Mouse (Mus musculus) thymus, adult 2 months (tissue): Measurements from ENCODE around the gene Dock1.

Source experiments
- CTCF ChIP-seq: fragments of 200-500 bp; IDR thresholded peaks from 2 replicates; pipeline ENCODE4 v1.5.1; 2012; ENCODE audit warnings: mild to moderate bottlenecking, control low read depth, low read length, moderate library complexity, borderline replicate concordance; ENCODE audit not compliant: control insufficient read depth, poor library complexity, insufficient read depth; ENCODE audit errors: extremely low read depth
- POLR2A ChIP-seq: fragments of 200-500 bp; IDR thresholded peaks from 2 replicates; pipeline ENCODE4 v1.6.1; 2012; ENCODE audit warnings: mild to moderate bottlenecking, low read length, control low read depth, moderate library complexity; ENCODE audit not compliant: control insufficient read depth, poor library complexity, insufficient read depth; ENCODE audit errors: extremely low read depth

DNA sequence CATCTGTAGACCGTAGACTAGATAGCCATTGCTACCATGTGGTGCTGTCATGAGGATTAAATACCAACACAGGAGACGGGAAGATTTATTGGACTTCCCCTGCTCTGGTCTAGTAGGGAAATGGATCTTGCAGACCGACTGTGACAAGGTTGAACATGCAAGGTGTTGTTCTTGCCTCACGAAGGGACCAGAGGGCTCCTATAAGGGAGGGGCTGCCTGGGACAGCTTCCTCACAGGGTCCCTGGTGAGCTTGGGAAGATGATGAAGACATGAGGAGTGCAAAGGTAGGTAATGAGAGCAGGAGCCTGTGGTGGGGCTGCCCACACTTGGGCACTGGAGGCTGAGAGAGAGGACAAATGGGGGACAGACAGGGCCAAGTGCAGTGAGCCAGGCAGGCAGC, 25.0 kb downstream of the Dock1 start:
- TF ChIP-seq POLR2A (no peak), CTCF (no peak)
